Mouse (Mus musculus) embryonic facial prominence, embryonic 14.5 days (tissue): Measurements from ENCODE around the gene Zfhx3. TPM values are rescaled to one million over a fixed set of nuclear protein-coding genes. Genes with fewer than 3 reads are reported as not detected.
A peak's percentile ranks its signal among the peaks of the same experiment; 100 is the strongest.

Experiments
- ATAC-seq: fragments of 200-750 bp; cut with Nextera tagmentation; 2 replicates; pipeline ENCODE4 v1.8.0; 2017; ENCODE audit warnings: low read depth, moderate number of reproducible peaks, moderate TSS enrichment
- DNase-seq: peaks from one replicate; pipeline ENCODE4 v3.0.0-alpha.2; 2015; ENCODE audit warnings: low spot score
- H3K27ac ChIP-seq: fragments of 300-500 bp; sonication (generic); replicated peaks from 2 replicates; pipeline ENCODE4 v1.5.1; 2014; ENCODE audit warnings: low read depth, mild to moderate bottlenecking, low read length, moderate library complexity
- H3K27me3 ChIP-seq: fragments of 300-500 bp; sonication (generic); replicated peaks from 2 replicates; pipeline ENCODE4 v1.6.1; 2014; ENCODE audit warnings: low read length; ENCODE audit not compliant: control insufficient read depth, insufficient read depth
- H3K36me3 ChIP-seq: fragments of 300-500 bp; sonication (generic); 2 replicates; pipeline ENCODE4 v1.6.1; 2014; ENCODE audit warnings: low read length, mixed read lengths; ENCODE audit not compliant: control insufficient read depth, insufficient read depth
- H3K4me1 ChIP-seq: fragments of 300-500 bp; sonication (generic); 2 replicates; pipeline ENCODE4 v1.6.1; 2014; ENCODE audit warnings: antibody characterized with exemption, low read length; ENCODE audit not compliant: control insufficient read depth, insufficient read depth
- H3K4me2 ChIP-seq: fragments of 300-500 bp; sonication (generic); 2 replicates; pipeline ENCODE4 v1.6.1; 2014; ENCODE audit warnings: low read depth, mild to moderate bottlenecking, low read length, moderate library complexity, mixed read lengths
- H3K4me3 ChIP-seq: fragments of 300-500 bp; sonication (generic); 2 replicates; pipeline ENCODE4 v1.5.1; 2014; ENCODE audit warnings: low read depth, mild to moderate bottlenecking, low read length
- H3K9ac ChIP-seq: fragments of 300-500 bp; sonication (generic); 2 replicates; pipeline ENCODE4 v1.6.1; 2014; ENCODE audit warnings: low read depth, mild to moderate bottlenecking, low read length, moderate library complexity, mixed read lengths
- H3K9me3 ChIP-seq: fragments of 300-500 bp; sonication (generic); 2 replicates; pipeline ENCODE4 v1.6.1; 2016; ENCODE audit warnings: low read length; ENCODE audit not compliant: control insufficient read depth
- WGBS: fragments of 180-500 bp; shearing (Covaris S2); extraction: QIAGEN DNeasy Blood & Tissue Kit; methylation state at CpG from one replicate; pipeline ENCODE4 v1.1.7; 2014; 5-methylcytosine and 5-hydroxymethylcytosine counted together
- polyA plus RNA-seq: library from polyadenylated mRNA; unstranded; fragments of >200 nt; fragmentation: Nextera tagmentation; extraction: Ambion mirVana; gene quantifications from 2 replicates; pipeline ENCODE4 v1.2.1, GENCODE M21; 2014

Zfhx3 gene
- polyA plus RNA-seq, 1 experiment from 2014 or later = 14.2 TPM

DNA sequence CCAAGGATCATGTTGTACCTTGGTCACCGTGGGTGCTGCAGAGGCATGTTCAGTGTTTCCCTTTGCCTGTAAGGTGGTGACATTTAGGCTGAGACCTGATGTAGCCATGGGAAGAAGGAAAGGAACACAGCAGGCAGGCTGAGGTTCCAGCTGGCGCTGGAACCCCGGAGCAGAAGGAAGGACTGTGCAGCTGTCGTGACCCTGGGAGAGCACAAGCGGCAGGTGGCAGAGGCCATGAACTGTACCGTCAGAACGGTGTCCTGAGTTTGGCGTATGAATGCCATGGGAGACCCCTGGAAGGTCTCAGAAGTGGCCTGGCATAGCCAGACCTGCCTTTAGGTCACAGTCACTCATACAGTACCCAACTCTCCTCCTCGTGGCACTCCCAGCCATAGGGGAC lies 939.6 kb downstream of the Zfhx3 start:
- H3K27me3 ChIP-seq = no peaks in the 10 kb centered on the region
- H3K4me2 ChIP-seq = no peak overlapping the region
- no peak overlapping the region for H3K4me3 ChIP-seq
- H3K4me1 ChIP-seq = peaks cover 18% of the 10 kb centered on the region
- no peak overlapping the region for H3K9ac ChIP-seq
- DNase-seq (no peak), ATAC-seq (no peak)
- WGBS = 79% methylated on average over 8 of the region's 9 CpGs
- peaks cover 10% of the 10 kb centered on the region; the same call in 1 of the 2 replicates for H3K36me3 ChIP-seq
- H3K9me3 ChIP-seq = no peaks in the 10 kb centered on the region
- no peak overlapping the region for H3K27ac ChIP-seq

DNA sequence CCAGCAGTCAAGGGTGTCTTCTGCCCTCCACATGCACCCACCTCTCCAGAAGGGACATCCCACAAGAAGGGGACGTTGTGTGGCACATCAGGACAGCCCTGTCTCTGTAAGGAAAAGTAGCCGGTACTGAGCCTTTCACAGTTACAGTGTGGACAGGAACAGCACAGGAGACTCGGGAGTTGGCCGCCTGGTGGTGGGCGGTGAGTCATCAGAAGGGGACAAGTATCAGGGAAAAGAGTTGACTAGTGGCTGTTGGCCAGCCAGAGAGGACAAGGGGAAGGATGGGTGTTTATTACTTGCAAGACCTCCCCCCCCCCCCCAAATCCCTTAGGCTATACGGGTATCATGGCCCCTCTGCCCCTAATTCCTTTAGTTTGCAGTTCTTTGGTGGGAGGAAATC lies 940.9 kb downstream of the Zfhx3 start:
- Histone ChIP-seq H3K4me3 (no peak overlapping the region), H3K4me1 (peaks cover 20% of the 10 kb centered on the region), H3K36me3 (peaks cover 5% of the 10 kb centered on the region; the same call in 1 of the 2 replicates), H3K27ac (no peak overlapping the region), H3K9ac (no peak overlapping the region), H3K27me3 (no peaks in the 10 kb centered on the region), H3K4me2 (no peak overlapping the region), H3K9me3 (no peaks in the 10 kb centered on the region)
- 85% methylated on average over 6 of the region's 6 CpGs for WGBS
- no peak; the same call in 1 of the 2 replicates for ATAC-seq
- no peak for DNase-seq

DNA sequence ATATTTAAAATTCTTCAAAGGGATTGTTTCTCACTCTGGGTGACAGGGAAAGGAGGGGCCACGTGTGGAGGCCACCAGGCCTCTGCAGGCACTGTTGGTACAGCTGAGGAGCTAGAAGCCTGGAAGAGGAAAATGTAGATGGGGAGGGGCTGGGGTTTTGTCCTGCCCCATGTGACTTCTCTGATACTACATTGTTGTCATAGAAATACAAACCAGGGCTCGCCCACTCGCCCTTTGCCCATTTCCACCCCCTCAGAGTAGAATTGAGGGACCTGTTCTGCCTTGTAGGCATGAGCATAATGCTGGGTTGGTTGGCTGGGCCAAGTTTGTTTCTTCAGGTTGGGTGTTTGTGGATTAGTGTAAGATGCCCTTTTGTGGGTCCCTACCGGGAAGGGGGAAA lies 942.5 kb downstream of the Zfhx3 start:
- Histone ChIP-seq H3K36me3 (peaks cover 5% of the 10 kb centered on the region; the same call in 1 of the 2 replicates), H3K4me1 (peaks cover 23% of the 10 kb centered on the region), H3K9me3 (no peaks in the 10 kb centered on the region), H3K4me2 (no peak overlapping the region), H3K9ac (peak overlapping the region; percentile 14; the same call in 1 of the 2 replicates), H3K27me3 (no peaks in the 10 kb centered on the region), H3K4me3 (no peak overlapping the region), H3K27ac (no peak overlapping the region; the same call in 1 of the 2 replicates)
- ATAC-seq (no peak), DNase-seq (no peak)
- WGBS = 59% methylated on average over 4 of the region's 4 CpGs

DNA sequence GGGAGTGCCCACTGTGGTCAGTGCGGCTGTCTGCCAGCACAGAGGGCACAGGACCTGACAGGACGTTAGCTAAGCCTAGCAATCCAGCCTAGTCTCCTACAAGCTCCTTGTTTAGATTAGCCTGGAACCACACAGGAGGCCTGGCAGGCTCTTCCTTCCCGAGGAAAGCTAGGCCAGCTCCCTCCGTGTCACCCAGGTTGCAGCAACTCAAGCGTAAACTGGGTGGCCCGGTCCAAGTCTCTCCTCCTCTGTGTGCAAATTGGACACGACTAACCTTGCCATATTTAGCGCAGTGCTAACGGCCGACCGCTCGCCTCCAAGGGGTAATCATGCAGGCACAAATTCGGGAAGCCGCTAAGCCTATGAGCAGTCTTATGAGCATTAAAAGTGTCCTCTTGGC lies 943.0 kb downstream of the Zfhx3 start:
- Histone ChIP-seq H3K4me1 (peaks cover 23% of the 10 kb centered on the region), H3K4me3 (no peak overlapping the region), H3K27ac (peak overlapping the region; percentile 46; the same call in 1 of the 2 replicates), H3K9me3 (no peaks in the 10 kb centered on the region), H3K4me2 (no peak overlapping the region), H3K27me3 (no peaks in the 10 kb centered on the region), H3K36me3 (peaks cover 5% of the 10 kb centered on the region; the same call in 1 of the 2 replicates), H3K9ac (peak overlapping the region; percentile 14; the same call in 1 of the 2 replicates)
- ATAC-seq (no peak), DNase-seq (no peak)
- 71% methylated on average over 14 of the region's 14 CpGs for WGBS

DNA sequence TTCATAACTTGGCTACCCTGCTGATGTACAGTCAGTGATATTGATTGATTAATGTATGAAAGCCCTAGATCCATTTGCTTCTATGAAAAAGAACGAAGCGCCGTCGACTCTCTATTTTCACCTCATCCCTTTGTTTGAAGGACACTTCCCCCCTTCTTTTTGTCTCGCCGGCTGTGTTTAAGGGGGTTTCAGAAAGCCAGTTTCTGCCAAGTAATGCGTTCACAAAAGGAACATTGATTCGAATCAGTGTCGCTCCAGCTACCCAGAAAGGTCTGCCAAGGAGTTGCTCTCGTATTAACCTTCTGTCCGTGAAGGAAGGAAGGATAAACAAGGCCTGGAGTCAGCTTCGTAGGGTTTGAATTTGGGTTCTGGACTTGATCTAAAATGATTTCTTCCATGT lies 943.4 kb downstream of the Zfhx3 start:
- Histone ChIP-seq H3K9me3 (no peaks in the 10 kb centered on the region), H3K27me3 (no peaks in the 10 kb centered on the region), H3K9ac (no peak overlapping the region), H3K36me3 (peaks cover 5% of the 10 kb centered on the region; the same call in 1 of the 2 replicates), H3K4me2 (no peak overlapping the region), H3K4me3 (no peak overlapping the region), H3K4me1 (peaks cover 23% of the 10 kb centered on the region), H3K27ac (peak overlapping the region; percentile 46; the same call in 1 of the 2 replicates)
- DNase-seq (peak; percentile 47), ATAC-seq (no peak)
- WGBS = 67% methylated on average over 12 of the region's 12 CpGs

DNA sequence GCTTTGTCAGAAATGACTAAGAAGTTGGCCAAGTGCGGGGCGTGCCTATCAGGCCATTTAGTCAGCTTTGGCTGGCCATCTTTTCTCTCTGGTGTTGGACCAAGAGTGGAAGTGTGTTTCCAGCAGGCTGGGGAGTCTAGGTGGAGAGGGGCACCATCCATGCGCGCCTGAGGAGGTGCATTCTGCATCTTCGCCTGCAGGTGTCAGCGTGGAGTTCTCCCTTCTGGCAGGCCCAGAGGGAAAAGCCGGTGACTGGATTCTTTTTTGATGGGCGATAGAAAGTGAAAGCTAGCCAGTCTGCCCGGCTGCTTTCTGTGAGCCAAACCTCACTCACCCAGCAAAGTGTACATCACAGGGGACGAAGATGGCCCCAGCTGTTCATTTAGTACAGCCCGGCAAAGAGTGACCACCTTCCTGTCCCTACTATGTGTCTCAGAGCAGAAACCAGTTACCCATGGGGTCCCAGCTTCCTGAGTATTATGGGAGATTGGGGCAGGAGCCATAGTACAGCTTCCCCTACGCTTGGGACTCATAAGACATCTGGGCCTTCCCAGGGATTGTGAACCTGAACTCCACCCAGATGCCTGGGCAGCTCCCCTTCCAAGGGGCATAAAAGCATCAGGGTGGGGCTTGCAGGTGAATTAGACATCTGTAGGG lies 944.3 kb downstream of the Zfhx3 start:
- H3K4me1 ChIP-seq = peaks cover 23% of the 10 kb centered on the region
- peak; percentile 78 for DNase-seq
- H3K9ac ChIP-seq = no peak overlapping the region
- H3K36me3 ChIP-seq = peaks cover 5% of the 10 kb centered on the region; the same call in 1 of the 2 replicates
- no peak overlapping the region for H3K27ac ChIP-seq
- no peaks in the 10 kb centered on the region for H3K9me3 ChIP-seq
- no peaks in the 10 kb centered on the region for H3K27me3 ChIP-seq
- 25% methylated on average over 12 of the region's 12 CpGs for WGBS
- peak; percentile 42; the same call in 1 of the 2 replicates for ATAC-seq
- H3K4me2 ChIP-seq = peak overlapping the region; percentile 35
- no peak overlapping the region for H3K4me3 ChIP-seq

DNA sequence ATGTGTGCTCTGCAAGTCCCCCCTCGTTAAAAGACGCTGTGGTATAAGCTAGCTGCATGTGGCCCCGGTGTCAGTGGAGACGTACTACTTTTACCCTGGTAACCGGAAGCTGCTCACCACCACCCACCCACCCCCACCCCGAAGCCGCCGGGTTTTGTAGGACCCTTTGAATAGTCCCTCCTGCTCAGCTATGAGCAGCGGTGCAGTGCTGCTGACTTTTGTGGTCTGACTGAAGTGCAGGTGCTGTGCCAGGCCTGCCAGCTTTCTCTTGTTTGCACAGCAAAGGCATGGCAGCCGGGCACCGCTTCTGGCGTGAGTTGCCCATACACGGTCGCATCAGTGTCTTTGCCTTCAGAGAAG lies 944.8 kb downstream of the Zfhx3 start:
- Histone ChIP-seq H3K9ac (no peak overlapping the region), H3K4me3 (no peak overlapping the region), H3K27me3 (no peaks in the 10 kb centered on the region), H3K27ac (no peak overlapping the region), H3K36me3 (peaks cover 5% of the 10 kb centered on the region; the same call in 1 of the 2 replicates), H3K9me3 (no peaks in the 10 kb centered on the region), H3K4me1 (peaks cover 23% of the 10 kb centered on the region), H3K4me2 (no peak overlapping the region)
- WGBS = 75% methylated on average over 12 of the region's 14 CpGs
- DNase-seq = no peak
- no peak for ATAC-seq

DNA sequence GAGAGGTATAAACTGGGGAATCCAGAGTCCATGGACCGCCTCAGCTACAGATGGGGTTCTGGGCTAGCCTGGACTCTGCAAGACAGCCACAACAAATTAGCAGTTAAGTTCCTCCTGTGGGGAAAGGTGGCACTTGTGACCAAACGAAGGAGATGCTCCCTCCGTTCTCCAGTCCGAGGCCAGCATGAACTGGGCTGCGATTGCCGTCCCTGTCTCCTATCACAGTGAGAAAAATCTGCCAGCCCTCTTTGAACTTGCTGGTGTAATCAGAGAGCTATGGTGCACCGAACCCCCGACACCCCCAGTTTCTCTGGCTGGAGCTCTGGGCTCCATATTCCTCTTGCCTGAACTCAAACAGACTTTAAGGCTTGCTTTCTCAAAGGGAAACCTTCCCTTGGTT lies 945.4 kb downstream of the Zfhx3 start:
- H3K4me1 ChIP-seq = peaks cover 23% of the 10 kb centered on the region
- 87% methylated on average over 8 of the region's 8 CpGs for WGBS

DNA sequence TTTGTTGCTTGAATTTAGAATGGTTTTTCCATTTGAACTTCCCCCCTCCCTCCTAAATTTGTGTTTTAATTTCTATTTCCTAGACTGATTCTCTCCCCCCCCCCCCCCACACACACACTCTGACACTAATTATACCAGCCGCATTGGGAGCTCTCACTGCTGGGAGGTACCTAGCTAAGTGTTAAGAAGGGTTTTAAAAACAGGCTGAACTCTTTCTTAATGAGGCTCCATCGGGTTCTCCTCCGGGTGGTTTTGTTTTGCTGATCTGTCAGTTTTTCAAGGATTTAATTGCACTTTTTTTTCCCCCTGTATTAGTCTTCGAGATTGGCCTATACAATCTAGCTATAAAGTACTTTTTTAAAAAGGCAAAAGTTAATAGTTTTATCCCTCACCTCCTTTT lies 946.5 kb downstream of the Zfhx3 start:
- H3K36me3 ChIP-seq = no peaks in the 10 kb centered on the region
- WGBS = 41% methylated on average over 4 of the region's 4 CpGs
- no peaks in the 10 kb centered on the region for H3K27me3 ChIP-seq
- peaks cover 23% of the 10 kb centered on the region for H3K4me1 ChIP-seq
- no peak overlapping the region for H3K9ac ChIP-seq
- H3K9me3 ChIP-seq = no peaks in the 10 kb centered on the region
- H3K27ac ChIP-seq = peak overlapping the region; percentile 6; the same call in 1 of the 2 replicates
- H3K4me3 ChIP-seq = no peak overlapping the region
- DNase-seq (no peak), ATAC-seq (no peak)
- no peak overlapping the region for H3K4me2 ChIP-seq

More for the DNA sequence above, 945.4 kb downstream of the Zfhx3 start:
- Histone ChIP-seq H3K27ac (no peak overlapping the region), H3K9me3 (no peaks in the 10 kb centered on the region), H3K27me3 (no peaks in the 10 kb centered on the region), H3K36me3 (peaks cover 5% of the 10 kb centered on the region; the same call in 1 of the 2 replicates), H3K4me3 (no peak overlapping the region), H3K9ac (no peak overlapping the region), H3K4me2 (no peak overlapping the region)
- DNase-seq (no peak), ATAC-seq (no peak)
